Mouse (Mus musculus): Measurements from ENCODE around the gene Ccdc58. TPM values are rescaled to one million over a fixed set of nuclear protein-coding genes. Genes with fewer than 3 reads are reported as not detected.
"Not testable (repeated sequence)": the region's sequence is repeated elsewhere in the genome, so short reads cannot be mapped to it uniquely, and the experiment has no call there.

Gene Ccdc58
- polyA plus RNA-seq, 2 experiments = 44.0 to 52.5 TPM

- Histone ChIP-seq H3K9ac (replicated peaks) (no peak overlapping the region), H3K4me1 (replicated peaks; ENCODE audit: control insufficient read depth in 2 of 2, insufficient read depth in 2 of 2, low read length in 1 of 2) (no peaks in the 10 kb centered on the region), H3K36me3 (replicated peaks; ENCODE audit: control insufficient read depth, insufficient read depth, low read depth) (no peaks in the 10 kb centered on the region), H3K9me3 (ENCODE audit: control insufficient read depth, low read length) (no peaks in the 10 kb centered on the region), H3K4me3 (ENCODE audit: insufficient read depth in 1 of 2, low read depth in 2 of 2, low read length in 2 of 2) (no peak overlapping the region), H3K4me2 (ENCODE audit: low read depth) (no peak overlapping the region), H3K27ac (no peak overlapping the region), H3K27me3 (ENCODE audit: control insufficient read depth, insufficient read depth, low read length) (no peaks in the 10 kb centered on the region)
- no peak for DNase-seq (ENCODE audit: low read depth in 3 of 3, low spot score in 3 of 3)
- TF ChIP-seq CTCF (IDR thresholded peaks at IDR 0.05; ENCODE audit: low read depth) (no peak), EP300 (IDR thresholded peaks at IDR 0.05; ENCODE audit: low read depth) (no peak)
- 56% methylated on average over 1 of the region's 1 CpGs for WGBS (ENCODE audit: insufficient replicate concordance)
- no peak for ATAC-seq (ENCODE audit: insufficient read depth)
These were observed 30.7 kb downstream of the Ccdc58 start for GRCm38 (mm10) chr16:36102211-36102610.

- H3K4me3 ChIP-seq (ENCODE audit: insufficient read depth in 1 of 2, low read depth in 2 of 2, low read length in 2 of 2); DNase-seq (ENCODE audit: low read depth in 3 of 3, low spot score in 3 of 3); H3K27ac ChIP-seq; H3K4me1 ChIP-seq (replicated peaks; ENCODE audit: control insufficient read depth in 2 of 2, insufficient read depth in 2 of 2, low read length in 1 of 2); H3K4me2 ChIP-seq (ENCODE audit: low read depth); H3K9me3 ChIP-seq (ENCODE audit: control insufficient read depth, low read length); H3K36me3 ChIP-seq (replicated peaks; ENCODE audit: control insufficient read depth, insufficient read depth, low read depth); ATAC-seq (ENCODE audit: insufficient read depth); H3K27me3 ChIP-seq (ENCODE audit: control insufficient read depth, insufficient read depth, low read length); H3K9ac ChIP-seq (replicated peaks): not testable (repeated sequence)
These were observed 40.0 kb downstream of the Ccdc58 start for GRCm38 (mm10) chr16:36111486-36111885.

GRCm38 (mm10) chr16:36115751-36116150, 44.3 kb downstream of the Ccdc58 start:
- not testable (repeated sequence) for H3K9ac ChIP-seq (replicated peaks); H3K36me3 ChIP-seq (replicated peaks; ENCODE audit: control insufficient read depth, insufficient read depth, low read depth); H3K4me2 ChIP-seq (ENCODE audit: low read depth); H3K4me3 ChIP-seq (ENCODE audit: insufficient read depth in 1 of 2, low read depth in 2 of 2, low read length in 2 of 2); H3K4me1 ChIP-seq (replicated peaks; ENCODE audit: control insufficient read depth in 2 of 2, insufficient read depth in 2 of 2, low read length in 1 of 2); DNase-seq (ENCODE audit: low read depth in 3 of 3, low spot score in 3 of 3); H3K27ac ChIP-seq; H3K27me3 ChIP-seq (ENCODE audit: control insufficient read depth, insufficient read depth, low read length); ATAC-seq (ENCODE audit: insufficient read depth); H3K9me3 ChIP-seq (ENCODE audit: control insufficient read depth, low read length)
- whole genome bisulfite sequencing (ENCODE audit: insufficient replicate concordance) = 61% methylated on average over 6 of the region's 6 CpGs

- H3K4me3 ChIP-seq (ENCODE audit: insufficient read depth in 1 of 2, low read depth in 2 of 2, low read length in 2 of 2) = no peak overlapping the region
- ATAC-seq (ENCODE audit: insufficient read depth) (no peak), DNase-seq (ENCODE audit: low read depth in 3 of 3, low spot score in 3 of 3) (no peak)
- no peaks in the 10 kb centered on the region for H3K36me3 ChIP-seq (replicated peaks; ENCODE audit: control insufficient read depth, insufficient read depth, low read depth)
- H3K27me3 ChIP-seq (ENCODE audit: control insufficient read depth, insufficient read depth, low read length) = no peaks in the 10 kb centered on the region
- no peaks in the 10 kb centered on the region for H3K9me3 ChIP-seq (ENCODE audit: control insufficient read depth, low read length)
- TF ChIP-seq EP300 (IDR thresholded peaks at IDR 0.05; ENCODE audit: low read depth) (no peak), CTCF (IDR thresholded peaks at IDR 0.05; ENCODE audit: low read depth) (no peak)
- H3K9ac ChIP-seq (replicated peaks) = no peak overlapping the region
- H3K4me1 ChIP-seq (replicated peaks; ENCODE audit: control insufficient read depth in 2 of 2, insufficient read depth in 2 of 2, low read length in 1 of 2) = no peaks in the 10 kb centered on the region
- WGBS (ENCODE audit: insufficient replicate concordance) = 75% methylated on average over 7 of the region's 7 CpGs
- no peak overlapping the region for H3K4me2 ChIP-seq (ENCODE audit: low read depth)
- H3K27ac ChIP-seq = no peak overlapping the region
These were observed 56.6 kb downstream of the Ccdc58 start for GRCm38 (mm10) chr16:36128092-36128491.

GRCm38 (mm10) chr16:36131141-36131540, 59.7 kb downstream of the Ccdc58 start, which contains the start of gene Csta1:
Csta1 (minus strand) TSS chr16:36131241.
- Histone ChIP-seq H3K4me2 (ENCODE audit: low read depth) (no peak within 1 kb of the TSS), H3K4me3 (ENCODE audit: insufficient read depth in 1 of 2, low read depth in 2 of 2, low read length in 2 of 2) (no peak within 1 kb of the TSS), H3K4me1 (replicated peaks; ENCODE audit: control insufficient read depth in 2 of 2, insufficient read depth in 2 of 2, low read length in 1 of 2) (no peaks in the 10 kb centered on the region), H3K27ac (no peak within 1 kb of the TSS), H3K9ac (replicated peaks) (no peak within 1 kb of the TSS), H3K9me3 (ENCODE audit: control insufficient read depth, low read length) (no peaks in the 10 kb centered on the region), H3K27me3 (ENCODE audit: control insufficient read depth, insufficient read depth, low read length) (no peaks in the 10 kb centered on the region), H3K36me3 (replicated peaks; ENCODE audit: control insufficient read depth, insufficient read depth, low read depth) (no peaks in the 10 kb centered on the region)
- DNase-seq (ENCODE audit: low read depth in 3 of 3, low spot score in 3 of 3) (no peak), ATAC-seq (ENCODE audit: insufficient read depth) (no peak)
- no peak for TF ChIP-seq EP300 (IDR thresholded peaks at IDR 0.05; ENCODE audit: low read depth)
- 32% methylated on average over 1 of the region's 1 CpGs for WGBS (ENCODE audit: insufficient replicate concordance)

- Histone ChIP-seq H3K4me3 (ENCODE audit: insufficient read depth in 1 of 2, low read depth in 2 of 2, low read length in 2 of 2) (no peak overlapping the region), H3K4me2 (ENCODE audit: low read depth) (no peak overlapping the region), H3K4me1 (replicated peaks; ENCODE audit: control insufficient read depth in 2 of 2, insufficient read depth in 2 of 2, low read length in 1 of 2) (no peaks in the 10 kb centered on the region), H3K27ac (no peak overlapping the region), H3K27me3 (ENCODE audit: control insufficient read depth, insufficient read depth, low read length) (no peaks in the 10 kb centered on the region), H3K9ac (replicated peaks) (no peak overlapping the region), H3K36me3 (replicated peaks; ENCODE audit: control insufficient read depth, insufficient read depth, low read depth) (no peaks in the 10 kb centered on the region), H3K9me3 (ENCODE audit: control insufficient read depth, low read length) (no peaks in the 10 kb centered on the region)
- ATAC-seq (ENCODE audit: insufficient read depth) (no peak), DNase-seq (ENCODE audit: low read depth in 3 of 3, low spot score in 3 of 3) (no peak)
- WGBS (ENCODE audit: insufficient replicate concordance) = 46% methylated on average over 2 of the region's 2 CpGs
- TF ChIP-seq CTCF (IDR thresholded peaks at IDR 0.05; ENCODE audit: low read depth) (no peak), EP300 (IDR thresholded peaks at IDR 0.05; ENCODE audit: low read depth) (no peak)
These were observed 66.7 kb downstream of the Ccdc58 start for GRCm38 (mm10) chr16:36138201-36138600.

Other genes with a start within 250 kb of the Ccdc58 start
- 0.65 and 1.1 TPM in 2 replicates for gene Parp14, start 200.1 kb upstream of the Ccdc58 start, polyA plus RNA-seq (2012; rRNA removed)
- gene Parp14, start 200.1 kb upstream of the Ccdc58 start, polyA plus RNA-seq (2014; fragmentation: Nextera tagmentation; extraction: Ambion mirVana) = 0.88 and 0.97 TPM in 2 replicates
- gene Parp9, start 133.2 kb upstream of the Ccdc58 start, polyA plus RNA-seq (2012; rRNA removed) = 2.8 and 4.3 TPM in 2 replicates
- 6.9 and 7.6 TPM in 2 replicates for gene Parp9, start 133.2 kb upstream of the Ccdc58 start, polyA plus RNA-seq (2014; fragmentation: Nextera tagmentation; extraction: Ambion mirVana)
- gene Dtx3l, start 132.5 kb upstream of the Ccdc58 start, polyA plus RNA-seq (2012; rRNA removed) = 1.5 and 1.9 TPM in 2 replicates
- gene Dtx3l, start 132.5 kb upstream of the Ccdc58 start, polyA plus RNA-seq (2014; fragmentation: Nextera tagmentation; extraction: Ambion mirVana) = 3.2 and 3.5 TPM in 2 replicates
- gene Kpna1, start 92.9 kb upstream of the Ccdc58 start, polyA plus RNA-seq (2012; rRNA removed) = 7.7 and 10.9 TPM in 2 replicates
- 35.0 and 36.1 TPM in 2 replicates for gene Kpna1, start 92.9 kb upstream of the Ccdc58 start, polyA plus RNA-seq (2014; fragmentation: Nextera tagmentation; extraction: Ambion mirVana)
- gene Wdr5b, start 30.5 kb upstream of the Ccdc58 start, polyA plus RNA-seq (2012; rRNA removed) = 1.6 and 2.3 TPM in 2 replicates
- gene Wdr5b, start 30.5 kb upstream of the Ccdc58 start, polyA plus RNA-seq (2014; fragmentation: Nextera tagmentation; extraction: Ambion mirVana) = 2.8 and 2.9 TPM in 2 replicates
- 35.8 and 76.4 TPM in 2 replicates for gene Fam162a, start 91 bp upstream of the Ccdc58 start, polyA plus RNA-seq (2012; rRNA removed)
- 187 and 221 TPM in 2 replicates for gene Fam162a, start 91 bp upstream of the Ccdc58 start, polyA plus RNA-seq (2014; fragmentation: Nextera tagmentation; extraction: Ambion mirVana)
- gene Csta1, start 59.6 kb downstream of the Ccdc58 start, polyA plus RNA-seq (2012; rRNA removed) = not detected in 2 replicates
- gene Csta1, start 59.6 kb downstream of the Ccdc58 start, polyA plus RNA-seq (2014; fragmentation: Nextera tagmentation; extraction: Ambion mirVana) = not detected in 2 replicates
- 22.8 and 30.9 TPM in 2 replicates for gene Stfa2l1, start 85.1 kb downstream of the Ccdc58 start, polyA plus RNA-seq (2012; rRNA removed)
- 15.7 and 26.8 TPM in 2 replicates for gene Stfa2l1, start 85.1 kb downstream of the Ccdc58 start, polyA plus RNA-seq (2014; fragmentation: Nextera tagmentation; extraction: Ambion mirVana)
- gene Gm5483, start 112.5 kb downstream of the Ccdc58 start, polyA plus RNA-seq (2012; rRNA removed) = 54.8 and 77.9 TPM in 2 replicates
- gene Gm5483, start 112.5 kb downstream of the Ccdc58 start, polyA plus RNA-seq (2014; fragmentation: Nextera tagmentation; extraction: Ambion mirVana) = 99.6 and 124 TPM in 2 replicates
- 0.81 TPM in 1 of 2 replicates, not detected in the other for gene Gm5416, start 138.7 kb downstream of the Ccdc58 start, polyA plus RNA-seq (2012; rRNA removed)
- 1.7 and 2.9 TPM in 2 replicates for gene Gm5416, start 138.7 kb downstream of the Ccdc58 start, polyA plus RNA-seq (2014; fragmentation: Nextera tagmentation; extraction: Ambion mirVana)
- 1.3 and 2.5 TPM in 2 replicates for gene 2010005H15Rik, start 149.8 kb downstream of the Ccdc58 start, polyA plus RNA-seq (2012; rRNA removed)
- gene 2010005H15Rik, start 149.8 kb downstream of the Ccdc58 start, polyA plus RNA-seq (2014; fragmentation: Nextera tagmentation; extraction: Ambion mirVana) = 4.8 and 7.3 TPM in 2 replicates
- gene Stfa1, start 205.3 kb downstream of the Ccdc58 start, polyA plus RNA-seq (2012; rRNA removed) = 60.2 and 101 TPM in 2 replicates
- 276 and 425 TPM in 2 replicates for gene Stfa1, start 205.3 kb downstream of the Ccdc58 start, polyA plus RNA-seq (2014; fragmentation: Nextera tagmentation; extraction: Ambion mirVana)